Mouse (Mus musculus): ENCODE data around the gene Hmox1.

Gene Hmox1

GRCm38 (mm10) chr8:75102956-75103355, 9.5 kb downstream of the Hmox1 start:
- peaks cover 38% of the 10 kb centered on the region for H3K36me3 ChIP-seq (ENCODE audit: insufficient read depth, low read length)
- no peaks in the 10 kb centered on the region for H3K9me3 ChIP-seq (ENCODE audit: low read length)
- no peak overlapping the region for H3K4me3 ChIP-seq (replicated peaks; ENCODE audit: low read length)
- peaks cover 32% of the 10 kb centered on the region for H3K4me1 ChIP-seq (replicated peaks; ENCODE audit: low read depth, low read length)
- H3K27me3 ChIP-seq (ENCODE audit: insufficient read depth, low read length) = no peaks in the 10 kb centered on the region
- TF ChIP-seq NANOG (IDR thresholded peaks at IDR 0.05; ENCODE audit: borderline replicate concordance, low read length) (no peak), POU5F1 (IDR thresholded peaks at IDR 0.05; ENCODE audit: borderline replicate concordance, low read length) (no peak), CTCF (conservative IDR thresholded peaks at IDR 0.05; ENCODE audit: low read length) (no peak)

- H3K4me1 ChIP-seq (replicated peaks; ENCODE audit: low read depth, low read length) = peaks cover 37% of the 10 kb centered on the region
- peaks cover 34% of the 10 kb centered on the region for H3K36me3 ChIP-seq (ENCODE audit: insufficient read depth, low read length)
- no peak overlapping the region for H3K4me3 ChIP-seq (replicated peaks; ENCODE audit: low read length)
- no peak for TF ChIP-seq POU5F1 (IDR thresholded peaks at IDR 0.05; ENCODE audit: borderline replicate concordance, low read length)
- H3K9me3 ChIP-seq (ENCODE audit: low read length) = no peaks in the 10 kb centered on the region
- H3K27me3 ChIP-seq (ENCODE audit: insufficient read depth, low read length) = no peaks in the 10 kb centered on the region
Observed at GRCm38 (mm10) chr8:75103376-75103878, 10.0 kb downstream of the Hmox1 start.

GRCm38 (mm10) chr8:75108527-75109235, 15.3 kb downstream of the Hmox1 start:
- Histone ChIP-seq H3K4me1 (replicated peaks; ENCODE audit: low read depth, low read length) (peaks cover 63% of the 10 kb centered on the region), H3K27me3 (ENCODE audit: insufficient read depth, low read length) (no peaks in the 10 kb centered on the region), H3K36me3 (ENCODE audit: insufficient read depth, low read length) (peaks cover 39% of the 10 kb centered on the region), H3K9me3 (ENCODE audit: low read length) (no peaks in the 10 kb centered on the region), H3K4me3 (replicated peaks; ENCODE audit: low read length) (peak overlapping the region; percentile 99)
- no peak for TF ChIP-seq POU5F1 (IDR thresholded peaks at IDR 0.05; ENCODE audit: borderline replicate concordance, low read length)
- TF ChIP-seq CTCF (conservative IDR thresholded peaks at IDR 0.05; ENCODE audit: low read length) = peak; percentile 75
- no peak for TF ChIP-seq NANOG (IDR thresholded peaks at IDR 0.05; ENCODE audit: borderline replicate concordance, low read length)

DNA sequence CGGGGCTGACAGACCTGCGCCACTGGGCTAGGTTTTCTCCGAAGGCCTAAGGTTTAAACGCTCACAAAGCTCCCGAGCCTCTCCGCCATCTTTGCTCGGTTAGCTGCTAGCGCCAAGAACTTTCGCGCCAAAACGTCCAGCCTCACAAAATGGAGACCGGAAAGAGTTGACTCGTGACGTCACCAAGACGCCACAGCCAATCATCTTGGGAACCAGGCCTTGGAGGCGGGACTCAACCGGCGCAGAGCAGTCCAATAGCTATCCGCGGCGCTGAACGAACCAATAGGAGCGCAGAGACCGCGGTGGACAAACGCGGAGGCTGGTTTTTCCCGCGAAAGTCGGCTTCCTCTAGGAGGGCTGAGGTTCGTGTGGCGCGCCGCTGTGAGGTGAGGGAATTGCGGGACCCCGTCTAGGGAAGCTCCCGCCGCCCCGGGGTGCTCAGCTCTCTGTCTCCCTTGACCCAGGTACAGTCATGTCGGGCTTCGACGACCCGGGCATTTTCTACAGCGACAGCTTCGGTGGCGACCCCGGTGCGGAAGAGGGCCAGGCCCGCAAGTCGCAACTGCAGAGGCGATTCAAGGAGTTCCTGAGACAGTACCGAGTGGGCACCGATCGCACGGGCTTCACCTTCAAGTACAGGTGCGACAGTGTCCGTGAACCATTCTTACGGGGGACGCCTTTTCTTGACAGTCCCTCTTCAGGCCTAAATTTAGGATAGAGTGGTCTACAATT, 16.0 kb downstream of the Hmox1 start, which contains the start of gene Mcm5:
Mcm5 (plus strand) TSS at position 334 of the 732 bp plus-strand sequence.
- TF ChIP-seq NANOG (IDR thresholded peaks at IDR 0.05; ENCODE audit: borderline replicate concordance, low read length) = no peak
- TF ChIP-seq POU5F1 (IDR thresholded peaks at IDR 0.05; ENCODE audit: borderline replicate concordance, low read length) = no peak
- TF ChIP-seq CTCF (conservative IDR thresholded peaks at IDR 0.05; ENCODE audit: low read length) = no peak
- H3K9me3 ChIP-seq (ENCODE audit: low read length) = no peaks in the 10 kb centered on the region
- H3K4me3 ChIP-seq (replicated peaks; ENCODE audit: low read length) = peak within 1 kb of the TSS; percentile 99
- H3K4me1 ChIP-seq (replicated peaks; ENCODE audit: low read depth, low read length) = peaks cover 64% of the 10 kb centered on the region
- H3K36me3 ChIP-seq (ENCODE audit: insufficient read depth, low read length) = peaks cover 47% of the 10 kb centered on the region
- no peaks in the 10 kb centered on the region for H3K27me3 ChIP-seq (ENCODE audit: insufficient read depth, low read length)

DNA sequence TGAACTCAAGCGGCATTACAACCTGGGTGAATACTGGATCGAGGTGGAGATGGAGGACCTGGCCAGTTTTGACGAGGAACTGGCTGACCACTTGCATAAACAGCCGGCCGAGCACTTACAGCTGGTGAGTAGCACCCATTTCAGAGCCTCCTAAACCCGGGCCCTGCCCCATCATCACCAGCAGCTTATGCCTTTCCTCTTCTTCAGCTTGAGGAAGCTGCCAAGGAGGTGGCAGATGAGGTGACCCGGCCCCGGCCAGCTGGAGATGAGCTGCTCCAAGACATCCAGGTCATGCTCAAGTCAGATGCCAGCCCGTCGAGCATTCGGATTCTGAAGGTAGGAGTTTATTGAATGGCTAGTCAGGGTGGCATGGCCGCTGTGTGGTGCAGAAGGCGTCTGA, 16.7 kb downstream of the Hmox1 start:
- no peaks in the 10 kb centered on the region for H3K27me3 ChIP-seq (ENCODE audit: insufficient read depth, low read length)
- TF ChIP-seq CTCF (conservative IDR thresholded peaks at IDR 0.05; ENCODE audit: low read length) = no peak
- TF ChIP-seq NANOG (IDR thresholded peaks at IDR 0.05; ENCODE audit: borderline replicate concordance, low read length) = no peak
- TF ChIP-seq POU5F1 (IDR thresholded peaks at IDR 0.05; ENCODE audit: borderline replicate concordance, low read length) = no peak
- peak overlapping the region; percentile 99 for H3K4me3 ChIP-seq (replicated peaks; ENCODE audit: low read length)
- H3K9me3 ChIP-seq (ENCODE audit: low read length) = no peaks in the 10 kb centered on the region
- peaks cover 53% of the 10 kb centered on the region for H3K36me3 ChIP-seq (ENCODE audit: insufficient read depth, low read length)
- H3K4me1 ChIP-seq (replicated peaks; ENCODE audit: low read depth, low read length) = peaks cover 62% of the 10 kb centered on the region

- Histone ChIP-seq H3K9me3 (ENCODE audit: low read length) (no peaks in the 10 kb centered on the region), H3K27me3 (ENCODE audit: insufficient read depth, low read length) (no peaks in the 10 kb centered on the region), H3K4me3 (replicated peaks; ENCODE audit: low read length) (no peak overlapping the region), H3K4me1 (replicated peaks; ENCODE audit: low read depth, low read length) (peaks cover 18% of the 10 kb centered on the region), H3K36me3 (ENCODE audit: insufficient read depth, low read length) (peaks cover 99% of the 10 kb centered on the region)
- no peak for TF ChIP-seq POU5F1 (IDR thresholded peaks at IDR 0.05; ENCODE audit: borderline replicate concordance, low read length)
- no peak for TF ChIP-seq NANOG (IDR thresholded peaks at IDR 0.05; ENCODE audit: borderline replicate concordance, low read length)
- TF ChIP-seq CTCF (conservative IDR thresholded peaks at IDR 0.05; ENCODE audit: low read length) = no peak
Observed at GRCm38 (mm10) chr8:75118505-75118904, 25.1 kb downstream of the Hmox1 start.

DNA sequence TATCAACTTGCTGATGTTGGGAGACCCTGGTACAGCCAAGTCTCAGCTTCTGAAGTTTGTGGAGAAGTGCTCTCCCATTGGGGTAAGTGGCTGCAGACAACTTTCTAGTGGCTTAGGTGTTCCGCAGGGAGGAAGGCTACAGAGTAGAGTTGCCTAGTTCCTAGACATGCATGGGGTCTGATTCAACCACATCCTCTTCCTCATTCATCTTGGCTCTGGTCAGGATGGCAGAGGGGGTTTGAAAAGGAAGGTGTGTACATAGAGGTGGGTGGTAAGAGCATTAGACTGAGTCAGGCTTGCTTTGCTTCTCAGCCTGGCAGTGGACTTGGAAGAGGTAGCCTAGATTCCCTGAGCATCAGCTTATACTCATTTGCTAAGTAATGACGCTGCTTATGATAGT, 25.9 kb downstream of the Hmox1 start:
- Histone ChIP-seq H3K4me3 (replicated peaks; ENCODE audit: low read length) (no peak overlapping the region), H3K4me1 (replicated peaks; ENCODE audit: low read depth, low read length) (peaks cover 10% of the 10 kb centered on the region), H3K9me3 (ENCODE audit: low read length) (no peaks in the 10 kb centered on the region), H3K27me3 (ENCODE audit: insufficient read depth, low read length) (no peaks in the 10 kb centered on the region), H3K36me3 (ENCODE audit: insufficient read depth, low read length) (peaks cover 99% of the 10 kb centered on the region)
- no peak for TF ChIP-seq CTCF (conservative IDR thresholded peaks at IDR 0.05; ENCODE audit: low read length)
- no peak for TF ChIP-seq NANOG (IDR thresholded peaks at IDR 0.05; ENCODE audit: borderline replicate concordance, low read length)
- no peak for TF ChIP-seq POU5F1 (IDR thresholded peaks at IDR 0.05; ENCODE audit: borderline replicate concordance, low read length)

- TF ChIP-seq NANOG (IDR thresholded peaks at IDR 0.05; ENCODE audit: borderline replicate concordance, low read length) (no peak), CTCF (conservative IDR thresholded peaks at IDR 0.05; ENCODE audit: low read length) (no peak), POU5F1 (IDR thresholded peaks at IDR 0.05; ENCODE audit: borderline replicate concordance, low read length) (no peak)
- H3K4me3 ChIP-seq (replicated peaks; ENCODE audit: low read length) = no peak overlapping the region
- H3K36me3 ChIP-seq (ENCODE audit: insufficient read depth, low read length) = peaks cover 99% of the 10 kb centered on the region
- H3K4me1 ChIP-seq (replicated peaks; ENCODE audit: low read depth, low read length) = peaks cover 9% of the 10 kb centered on the region
- no peaks in the 10 kb centered on the region for H3K9me3 ChIP-seq (ENCODE audit: low read length)
- H3K27me3 ChIP-seq (ENCODE audit: insufficient read depth, low read length) = no peaks in the 10 kb centered on the region
Observed at GRCm38 (mm10) chr8:75119747-75120146, 26.3 kb downstream of the Hmox1 start.

All from E14TG2a.4 (cell line).